Mouse (Mus musculus): ENCODE measurements around the gene Acap2. TPM values are rescaled to one million over a fixed set of nuclear protein-coding genes. Genes with fewer than 3 reads are reported as not detected.

The Acap2 gene
- total RNA-seq, 4 experiments from 2014 or later: 117 to 144 (median 132) TPM

DNA sequence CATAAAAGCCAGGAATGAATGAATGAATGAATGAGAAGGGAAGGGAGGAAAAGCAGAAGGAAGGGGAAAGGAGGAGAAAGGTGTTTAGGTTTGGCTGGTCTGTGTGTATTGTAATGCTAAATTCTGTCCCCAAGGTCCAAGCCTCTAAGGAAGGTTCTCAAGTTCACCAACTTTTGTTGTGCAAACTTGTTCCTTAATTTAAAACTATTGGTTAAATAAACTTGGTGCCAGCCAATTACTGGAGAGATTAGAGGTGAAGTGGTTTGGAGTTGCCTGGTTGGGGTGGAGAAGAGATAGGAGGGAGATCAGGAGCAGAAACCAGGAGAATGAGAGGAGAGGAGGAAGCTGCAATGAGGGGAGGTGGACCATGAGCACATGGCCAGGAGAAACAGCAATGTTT lies 31.4 kb downstream of the Acap2 start:
- no peak for DNase-seq (ENCODE audit: low spot score in 2 of 2)

DNA sequence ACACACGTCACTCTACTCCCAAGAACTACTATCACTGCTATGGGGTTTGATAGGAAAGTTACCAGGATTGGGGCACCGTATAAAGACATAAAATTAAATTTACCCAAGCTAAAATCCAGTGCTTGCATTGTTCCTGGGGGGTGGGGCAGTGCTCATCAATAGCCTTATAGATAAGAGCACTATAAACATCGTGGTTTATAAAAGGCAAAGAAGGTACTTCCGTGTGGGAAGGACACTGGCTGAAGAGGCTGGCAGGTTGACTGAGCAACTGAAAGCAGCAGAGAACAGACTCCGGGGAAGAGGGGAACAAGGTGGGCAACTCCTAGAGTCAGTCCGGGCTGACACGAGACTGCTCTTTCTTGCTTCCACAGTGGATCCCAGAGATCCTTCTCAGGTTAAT lies 33.1 kb downstream of the Acap2 start:
- DNase-seq (ENCODE audit: low spot score in 2 of 2): no peak

DNA sequence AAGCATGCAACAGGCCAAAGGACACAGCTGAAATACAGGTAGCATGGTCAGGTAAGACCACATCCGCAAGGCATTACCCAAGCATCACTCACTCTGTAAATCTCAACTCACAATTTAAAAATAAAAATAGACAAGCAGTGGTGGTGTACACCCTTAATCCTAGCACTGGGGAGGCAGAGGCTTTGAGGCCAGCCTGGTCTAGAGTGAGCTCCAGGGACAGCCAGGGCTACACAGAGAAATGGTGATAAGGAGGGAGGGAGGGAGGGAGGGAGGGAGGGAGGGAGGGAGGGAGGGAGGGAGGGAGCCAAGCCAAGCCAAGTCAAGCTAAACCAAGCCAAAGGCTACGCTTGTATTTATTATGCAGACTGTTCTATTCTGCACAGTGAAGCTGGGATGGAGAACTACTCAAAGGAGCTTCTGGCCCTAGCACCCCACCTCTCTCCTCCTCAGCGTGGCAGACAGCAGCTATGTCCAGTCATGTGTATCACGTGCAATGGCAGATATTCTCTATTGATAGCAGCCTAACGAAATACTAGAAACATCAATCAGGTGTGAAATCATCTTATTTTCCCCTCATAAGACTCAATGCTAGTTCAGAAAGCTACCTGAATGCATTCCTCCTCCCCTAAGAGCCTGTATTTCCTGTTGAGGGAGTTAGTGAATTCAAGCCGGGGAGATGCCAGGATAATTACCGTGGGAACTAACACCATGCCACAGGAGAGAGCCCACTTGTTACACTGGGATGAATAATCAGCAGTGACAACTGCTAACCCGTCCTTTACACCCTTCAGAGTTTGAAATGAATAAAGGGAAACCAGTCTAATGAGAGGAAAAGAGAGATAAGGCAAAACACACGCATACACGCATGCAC lies 33.8 kb downstream of the Acap2 start:
- DNase-seq (ENCODE audit: low spot score in 2 of 2): no peak

DNA sequence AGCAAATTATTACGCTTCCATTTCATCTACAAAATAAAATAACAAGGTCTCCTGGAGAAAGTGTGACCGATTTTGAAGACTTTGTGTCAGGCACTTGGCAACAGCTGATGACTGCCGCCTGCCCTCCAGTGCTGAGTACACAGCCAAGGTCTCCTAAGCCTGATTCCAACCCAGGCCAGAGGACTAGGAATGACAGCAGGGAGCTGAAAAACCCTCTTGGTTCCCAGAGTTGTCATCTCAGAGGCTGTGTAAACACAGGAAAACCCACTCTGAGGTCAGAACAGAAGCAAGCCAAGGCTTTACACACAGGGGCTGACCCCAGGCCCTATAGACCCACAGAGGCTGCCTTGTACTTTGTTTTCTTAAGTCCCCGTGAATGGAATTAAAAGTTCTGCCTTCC lies 35.1 kb downstream of the Acap2 start:
- DNase-seq (ENCODE audit: low spot score in 2 of 2): no peak

DNA sequence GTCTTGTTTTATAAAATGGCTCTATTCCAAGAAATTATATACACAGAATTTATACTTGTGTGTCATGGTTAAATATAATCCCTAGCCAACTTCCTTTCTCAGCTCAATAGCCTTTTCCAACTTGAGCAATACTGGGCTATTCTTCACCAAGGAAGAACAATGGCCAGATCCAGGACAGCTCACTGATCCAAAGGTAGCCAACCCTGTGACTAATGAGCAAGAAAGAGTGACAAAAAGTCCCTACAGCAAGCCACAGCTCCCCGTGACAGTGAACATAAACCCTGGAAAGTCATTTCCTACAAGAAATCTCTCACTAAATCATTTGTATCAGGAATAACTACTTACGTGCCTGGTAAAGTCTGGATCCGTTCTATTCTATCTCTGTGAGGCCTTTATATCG lies 35.6 kb downstream of the Acap2 start:
- DNase-seq (ENCODE audit: low spot score in 2 of 2): no peak

DNA sequence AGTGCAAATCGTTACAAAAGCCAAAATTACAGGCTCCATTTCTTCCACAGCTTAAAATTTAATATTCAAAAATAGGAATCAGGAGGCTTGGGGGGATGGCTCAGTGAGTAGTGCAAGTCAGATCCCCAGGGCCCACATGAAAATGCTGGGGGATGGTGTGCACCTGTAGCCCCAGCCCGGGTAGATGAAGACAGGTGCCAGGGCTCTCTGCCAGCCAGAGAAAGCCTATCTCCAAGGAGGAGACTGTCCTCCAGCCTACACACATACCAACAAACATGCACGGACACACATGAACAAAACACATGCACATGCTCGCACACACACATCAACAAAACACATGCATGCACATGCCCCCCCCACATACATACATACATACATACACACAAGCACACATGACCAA lies 36.9 kb downstream of the Acap2 start:
- DNase-seq (ENCODE audit: low spot score in 2 of 2): no peak

DNA sequence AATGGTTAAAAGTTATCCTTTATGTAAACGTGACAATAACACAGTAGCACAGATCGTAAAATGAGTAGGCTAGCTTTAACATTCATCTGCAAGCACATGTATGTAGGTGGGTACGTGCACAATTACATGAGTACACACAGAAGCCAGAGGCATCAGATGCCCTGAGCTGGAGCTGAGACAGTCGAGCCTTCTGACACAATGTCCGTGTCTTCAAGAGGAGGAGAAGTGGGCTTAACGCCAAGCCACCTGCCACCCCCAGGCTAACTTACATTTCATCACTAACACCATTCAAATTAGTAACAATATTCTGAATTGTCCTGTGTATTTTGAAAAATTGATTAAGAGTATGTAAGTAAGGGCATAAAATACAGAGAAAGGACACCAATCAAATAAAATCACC lies 40.6 kb downstream of the Acap2 start:
- no peak for DNase-seq (ENCODE audit: low spot score in 2 of 2)

DNA sequence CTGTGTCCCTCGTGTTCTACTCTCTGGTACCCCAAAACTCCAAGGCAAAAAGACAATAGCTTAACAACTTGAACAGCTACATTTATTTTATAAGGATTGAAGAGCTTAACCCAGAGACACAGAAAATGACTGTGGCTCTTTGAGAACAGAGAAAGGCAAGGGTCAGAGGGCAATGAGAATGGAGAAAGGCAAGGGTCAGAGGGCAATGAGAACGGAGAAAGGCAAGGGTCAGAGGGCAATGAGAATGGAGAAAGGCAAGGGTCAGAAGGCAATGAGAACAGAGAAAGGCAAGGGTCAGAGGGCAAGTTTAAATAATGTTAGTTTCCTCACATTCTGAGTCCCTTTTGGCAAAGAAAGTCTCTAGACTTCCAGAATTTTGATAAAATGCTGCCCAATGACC lies 41.6 kb downstream of the Acap2 start:
- DNase-seq (ENCODE audit: low spot score in 2 of 2): no peak

DNA sequence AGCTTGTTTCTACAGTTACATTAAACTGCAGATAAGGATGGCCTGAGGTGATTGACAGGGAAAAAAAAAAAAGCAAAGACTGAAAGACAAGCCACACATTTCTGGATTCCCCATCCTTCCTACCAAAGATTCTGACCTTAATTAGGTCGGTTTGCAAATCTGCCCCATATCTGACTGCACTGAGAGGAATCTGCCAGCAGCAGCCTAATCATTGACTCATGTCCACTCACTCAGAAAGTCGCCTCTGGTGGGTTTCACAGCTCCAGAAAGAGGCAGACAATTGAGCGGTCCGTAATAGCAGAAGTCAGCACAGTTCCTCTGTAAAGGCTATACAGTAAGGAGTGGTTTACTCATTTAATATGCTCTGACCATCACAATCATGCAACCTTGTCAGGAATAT lies 51.2 kb downstream of the Acap2 start:
- DNase-seq (ENCODE audit: low spot score in 2 of 2): no peak

DNA sequence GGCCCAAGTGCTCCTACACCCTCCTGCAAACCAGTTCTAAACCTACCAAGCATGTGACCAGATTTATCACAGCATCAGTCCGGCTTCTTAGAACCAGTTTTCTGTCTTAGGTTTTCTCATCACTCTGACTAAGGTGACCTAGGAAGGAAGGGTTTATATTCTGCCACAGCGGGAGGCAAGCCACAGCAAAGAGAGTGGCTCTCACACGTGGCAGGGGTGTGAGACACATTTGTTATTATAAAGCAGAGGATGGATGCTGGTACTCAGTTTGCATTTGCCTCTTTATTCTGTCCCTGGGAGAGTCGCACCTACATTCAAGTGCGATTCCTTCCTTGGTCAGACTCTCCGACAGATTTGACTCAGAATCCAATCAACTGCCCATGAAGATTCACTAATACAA lies 52.2 kb downstream of the Acap2 start:
- DNase-seq (ENCODE audit: low spot score in 2 of 2): no peak

DNA sequence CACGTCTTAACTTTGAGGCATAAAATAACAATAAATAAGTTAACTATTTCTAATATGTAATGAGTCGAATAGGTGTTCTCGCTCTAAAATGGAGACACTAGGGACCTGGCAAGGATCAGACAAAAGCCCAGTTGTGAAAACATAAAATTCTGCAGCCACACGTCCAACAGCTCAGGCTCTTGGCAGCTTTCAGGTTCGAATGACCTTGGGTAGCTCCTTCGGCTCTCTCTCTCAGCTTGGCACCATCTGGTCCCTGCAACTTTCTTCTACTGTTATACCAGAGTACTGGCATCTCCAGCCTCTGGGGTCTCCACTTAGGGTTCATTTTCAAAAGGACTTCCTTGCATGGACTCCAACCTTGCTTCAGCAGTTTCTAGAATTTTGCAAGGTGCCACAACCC lies 53.3 kb downstream of the Acap2 start:
- DNase-seq (ENCODE audit: low spot score in 2 of 2): no peak

DNA sequence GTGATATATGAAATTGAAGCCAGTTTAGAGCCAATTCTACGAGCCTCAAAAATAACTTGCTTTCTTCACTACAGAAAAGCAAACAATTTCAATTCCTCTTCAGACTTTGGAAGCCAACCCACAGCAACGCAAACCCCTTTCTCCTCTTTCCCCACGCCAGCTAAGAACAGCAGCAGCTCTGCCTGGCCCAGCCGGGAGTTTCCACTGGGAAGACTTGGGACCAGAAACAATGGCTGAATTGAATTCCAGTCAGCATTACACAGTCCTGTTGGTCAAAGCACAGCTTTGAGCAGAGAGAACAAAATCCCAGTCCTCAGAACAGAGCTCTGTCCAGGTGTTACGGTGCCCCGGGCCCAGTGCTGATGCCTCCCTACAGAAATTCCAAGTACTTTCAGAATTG lies 59.1 kb downstream of the Acap2 start:
- no peak for DNase-seq (ENCODE audit: low spot score in 2 of 2)

DNA sequence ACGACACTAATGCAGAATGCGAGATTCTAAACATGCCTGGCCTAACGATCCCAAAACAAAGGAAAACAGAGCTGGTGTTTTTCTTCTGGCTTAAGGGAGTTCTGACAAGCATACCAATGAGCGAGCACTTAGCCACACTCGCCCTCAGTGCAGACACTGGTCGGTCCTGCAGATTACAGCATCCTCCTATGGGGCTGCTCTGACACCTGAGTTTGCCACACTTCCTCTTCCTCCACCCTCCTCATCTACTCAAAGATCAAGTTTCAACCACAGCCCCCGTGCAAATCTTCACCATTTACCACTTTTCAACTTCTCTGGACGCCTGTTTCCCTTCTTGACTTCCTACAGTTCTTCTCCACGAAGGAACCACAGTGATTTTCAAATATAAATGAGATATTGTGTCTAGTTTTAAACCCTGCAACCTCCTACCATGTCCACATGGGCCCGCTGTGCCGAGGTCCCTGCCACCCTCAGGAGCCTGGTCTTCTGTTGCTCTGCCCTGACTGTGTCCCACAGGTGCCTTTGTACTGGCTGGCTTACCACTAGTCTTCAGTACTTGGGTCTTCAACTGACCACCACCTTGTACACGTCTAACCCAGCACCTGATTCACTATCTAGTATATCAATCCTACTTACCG lies 64.3 kb downstream of the Acap2 start:
- no peak for DNase-seq (ENCODE audit: low spot score in 2 of 2)

DNA sequence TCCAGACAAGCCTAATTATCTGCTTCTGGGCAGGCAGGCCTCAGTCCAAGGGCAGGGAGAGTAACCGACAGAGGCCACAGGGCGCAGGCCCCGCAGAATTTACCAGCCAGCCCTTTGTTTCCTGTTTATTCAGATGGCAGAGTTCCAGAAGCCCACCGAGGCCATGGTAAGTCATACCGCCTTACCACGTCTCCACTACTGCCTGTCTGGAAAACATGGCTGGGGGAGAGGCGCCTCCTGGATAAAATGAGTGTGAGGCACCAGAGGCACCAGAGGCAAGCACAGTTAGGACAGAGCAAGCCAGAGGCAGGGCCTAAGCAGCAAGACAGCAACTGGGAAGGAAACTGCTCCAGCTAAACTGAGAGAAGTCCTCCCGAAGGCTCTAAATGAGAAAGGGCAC lies 65.5 kb downstream of the Acap2 start:
- no peak for DNase-seq (ENCODE audit: low spot score in 2 of 2)

DNA sequence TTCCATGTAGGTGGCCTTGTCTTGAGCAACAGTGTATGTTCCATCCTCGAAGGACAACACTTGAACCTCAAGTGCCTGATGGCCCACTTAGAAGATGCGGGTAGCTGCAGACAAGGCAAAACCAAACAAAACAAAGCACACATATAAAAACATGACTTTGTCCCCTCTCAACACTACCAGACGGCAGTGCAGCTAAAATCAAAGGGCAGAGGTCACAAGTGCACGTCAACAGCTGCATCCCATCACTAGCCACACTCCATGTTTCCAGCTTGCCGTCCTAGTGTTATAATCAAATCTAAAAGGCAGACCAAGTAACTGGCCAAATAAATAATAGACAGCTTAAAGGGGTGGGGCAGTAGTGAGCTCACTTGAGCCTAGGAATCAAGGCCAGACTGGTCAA lies 69.5 kb downstream of the Acap2 start:
- no peak for DNase-seq (ENCODE audit: low spot score in 2 of 2)

DNA sequence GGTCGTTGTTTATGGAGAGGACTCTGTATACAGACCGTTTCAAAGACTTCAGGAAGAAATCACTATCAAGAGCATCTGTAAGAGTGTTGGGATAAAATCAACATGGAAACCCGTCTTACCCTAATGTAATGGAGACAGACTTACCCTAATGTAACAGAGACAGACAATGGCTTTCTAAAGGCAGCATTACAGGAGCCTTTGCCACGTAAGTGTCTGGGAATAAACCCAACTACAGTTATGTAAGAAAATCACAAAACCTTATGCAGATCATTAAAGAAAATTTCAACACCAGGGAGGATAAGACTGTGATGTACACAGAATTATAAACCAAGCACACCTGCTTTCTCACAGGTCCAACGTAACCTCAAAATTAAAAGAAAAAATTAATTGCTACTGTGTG lies 72.9 kb downstream of the Acap2 start:
- no peak for DNase-seq (ENCODE audit: low spot score in 2 of 2)

DNA sequence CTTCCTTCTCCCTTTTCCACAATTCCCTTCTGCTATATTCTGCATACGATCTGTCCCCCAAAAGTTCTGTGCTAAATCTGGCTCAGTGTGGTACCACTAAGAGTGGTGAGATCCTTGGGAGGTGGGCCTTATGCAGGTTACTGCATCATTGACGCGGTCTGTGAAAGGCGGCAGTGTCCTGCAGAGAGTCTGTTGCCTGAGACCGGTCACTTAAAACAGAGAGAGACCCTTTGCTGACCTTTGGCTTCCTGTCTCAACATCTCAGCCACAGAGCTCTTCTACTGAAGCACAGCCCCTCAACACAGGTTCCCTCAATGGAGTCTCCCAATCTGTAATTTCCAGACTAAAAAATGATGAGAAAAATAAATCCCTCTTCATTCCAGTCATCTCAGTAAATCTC lies 76.1 kb downstream of the Acap2 start:
- DNase-seq (ENCODE audit: low spot score in 2 of 2): no peak

DNA sequence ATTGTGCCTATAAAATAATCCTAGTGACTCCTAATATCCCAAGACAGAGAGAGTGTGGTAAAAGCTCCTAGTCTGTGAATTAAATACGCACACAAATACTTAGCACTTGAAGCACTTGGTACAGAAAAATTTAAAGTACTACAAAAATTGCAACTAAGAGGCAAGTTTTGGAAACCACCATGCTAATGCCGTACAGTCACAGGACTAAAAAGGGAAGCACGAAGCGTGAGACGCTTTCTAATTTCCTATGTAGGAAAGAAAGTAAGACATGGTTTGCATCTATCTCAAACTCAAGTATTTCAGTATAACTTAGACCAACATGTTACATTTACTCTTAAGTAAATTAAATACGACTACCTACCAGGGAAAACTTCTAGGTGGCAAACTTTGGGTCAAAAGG lies 79.4 kb downstream of the Acap2 start:
- DNase-seq (ENCODE audit: low spot score in 2 of 2): no peak

DNA sequence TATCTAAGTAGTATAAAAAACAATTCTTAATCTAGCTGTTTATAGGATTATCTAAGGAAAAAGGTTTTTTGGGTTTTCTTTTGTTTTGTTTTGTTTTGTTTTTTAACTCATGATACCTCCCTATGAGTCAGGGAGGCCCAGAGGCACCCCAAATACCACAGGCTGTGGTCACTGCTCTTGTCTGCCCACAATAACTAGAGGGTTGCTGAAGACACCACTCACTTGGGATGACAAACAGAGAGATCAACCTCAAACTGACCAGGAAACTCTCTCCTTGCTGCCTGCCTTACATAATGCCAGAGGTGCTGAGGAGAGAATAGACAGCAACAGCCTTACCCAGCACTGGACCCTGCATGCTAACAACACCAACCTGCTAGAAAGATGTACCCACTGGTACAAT lies 87.4 kb downstream of the Acap2 start:
- no peak for DNase-seq (ENCODE audit: low spot score in 2 of 2)

DNA sequence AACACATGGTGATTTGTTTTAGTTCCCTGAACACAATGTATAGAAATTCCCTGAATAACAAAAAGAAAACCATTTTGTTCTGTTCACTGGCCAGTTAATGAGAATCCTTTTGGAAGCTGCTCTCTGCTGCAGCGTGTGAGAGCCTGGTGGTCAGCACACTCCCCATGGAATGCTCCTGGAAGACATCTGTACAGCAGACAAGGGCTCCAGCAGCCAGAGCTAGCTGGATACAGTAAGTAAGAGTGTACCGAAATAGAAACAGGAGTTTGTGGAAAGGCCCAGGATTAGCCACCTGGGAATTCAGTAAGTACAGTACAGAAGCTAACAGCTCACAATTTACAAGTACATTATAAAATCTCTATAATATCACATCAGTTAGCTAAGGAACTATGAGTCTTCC lies 99.7 kb downstream of the Acap2 start:
- no peak for DNase-seq (ENCODE audit: low spot score in 2 of 2)

DNA sequence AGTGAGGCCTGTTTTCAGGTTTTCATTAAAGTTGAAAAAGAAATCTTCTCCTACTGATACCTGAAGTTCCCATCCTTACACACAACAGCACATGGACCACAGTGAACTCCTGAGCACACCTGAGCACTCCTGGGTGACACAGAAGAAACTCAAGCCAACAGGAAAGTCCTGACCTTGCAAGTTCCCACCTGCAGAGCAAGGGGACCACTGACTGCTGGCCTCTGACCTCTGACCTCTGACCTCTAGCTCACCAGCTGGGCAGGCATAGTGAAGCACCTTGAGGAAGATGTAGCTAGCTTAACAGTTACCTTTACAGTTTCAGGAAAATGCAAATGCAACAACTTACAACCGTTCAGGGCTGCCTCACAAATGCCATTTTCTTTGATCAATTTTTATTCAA lies 101.1 kb downstream of the Acap2 start:
- DNase-seq (ENCODE audit: low spot score in 2 of 2): no peak

DNA sequence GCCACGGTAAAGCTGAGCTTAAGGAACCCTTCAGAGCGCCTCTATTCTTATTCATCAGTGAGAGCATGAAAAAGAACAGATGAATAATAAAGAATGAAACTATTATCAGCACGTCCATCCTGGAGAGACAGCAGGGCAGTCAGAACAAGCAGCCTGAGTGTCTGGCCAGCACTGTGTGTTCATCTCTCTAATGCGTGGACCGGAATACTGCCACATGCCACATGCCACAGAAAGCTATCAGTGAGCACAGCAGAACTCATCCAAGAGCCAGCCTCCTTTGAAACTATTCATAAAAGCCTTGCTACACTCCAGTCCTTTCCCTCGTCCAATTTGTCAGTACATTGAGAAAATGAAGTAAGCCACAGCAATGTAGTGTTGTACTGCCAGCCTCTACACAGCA lies 107.0 kb downstream of the Acap2 start:
- DNase-seq (ENCODE audit: low spot score in 2 of 2): peak in 1 of 2 experiments; percentile 38

DNA sequence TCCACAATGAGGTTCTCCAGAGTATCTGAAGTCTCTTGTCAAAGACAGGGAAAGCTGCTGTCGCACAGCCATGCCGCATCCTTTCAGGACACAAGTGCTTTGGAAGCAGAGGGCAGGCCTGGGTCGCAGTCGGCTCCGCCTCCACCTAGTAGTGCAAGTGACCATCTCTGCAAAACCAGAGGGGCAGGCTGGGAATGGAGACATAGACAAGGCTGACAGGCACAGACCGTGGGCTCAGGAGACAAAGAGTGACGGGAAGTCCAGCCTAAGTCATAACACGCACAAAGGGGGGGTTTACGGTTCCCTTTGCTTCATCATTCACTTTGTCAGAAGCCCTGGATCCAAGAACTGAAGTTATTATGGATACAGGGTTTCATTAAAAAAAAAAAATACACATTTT lies 107.9 kb downstream of the Acap2 start:
- DNase-seq (ENCODE audit: low spot score in 2 of 2): no peak
